ENCODE assay signal across 9 mouse cellular contexts in the genomic region with DNA sequence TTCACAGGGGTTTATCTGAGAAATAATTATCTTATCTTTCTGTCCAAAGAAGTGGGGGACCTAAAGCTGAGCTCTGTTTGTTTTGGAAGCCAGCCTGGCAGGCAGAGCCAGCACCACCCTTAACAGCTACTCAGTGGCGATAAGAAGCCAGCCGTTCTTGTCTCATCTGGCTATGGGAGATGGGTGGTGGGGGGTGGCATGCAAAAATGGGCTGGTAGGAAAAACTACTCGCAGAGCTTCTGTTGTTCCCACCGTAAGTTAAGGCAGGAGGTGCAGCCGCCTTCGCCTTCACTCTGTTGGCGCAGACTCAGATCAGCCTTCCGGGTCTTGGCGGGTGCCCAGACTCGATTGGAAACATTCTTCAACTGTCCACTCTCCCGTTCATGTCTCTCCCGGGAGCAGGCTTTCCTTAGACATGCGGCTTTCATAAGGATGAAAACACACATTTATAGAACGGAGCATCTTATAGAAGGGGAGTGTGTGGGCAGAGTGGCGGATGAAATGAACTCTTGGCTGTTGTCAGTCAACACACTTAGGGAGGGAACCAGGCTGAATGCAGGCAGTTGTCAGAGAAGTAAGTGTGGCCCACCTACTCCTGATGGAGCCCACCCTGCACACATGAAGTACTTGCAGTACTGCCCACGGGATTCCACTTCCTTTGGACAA.
DNase-seq lines count a peak whose midpoint lies in the region; ATAC-seq and TF ChIP-seq lines count a peak whose summit lies in the region.
"Had no signal": no experiment of that assay in that cellular context is flagged by ENCODE, and none has a peak within 500 bp of the region (broad histone marks: within the 10 kb centered on the region; RNA-seq: fewer than 3 reads in every experiment).

No protein-coding gene starts in this region.

- ATAC-seq in hindbrain, postnatal 0 days = no peak
- no peak for ATAC-seq in hindbrain, embryonic 12.5 days (ENCODE audit: low FRiP score)
- ATAC-seq in heart, embryonic 11.5 days (replicated peaks; ENCODE audit: insufficient number of reproducible peaks, low FRiP score, low TSS enrichment) = peak; percentile 66; the same call in 1 of the 2 replicates
- peak; percentile 79 for ATAC-seq in liver, embryonic 13.5 days (ENCODE audit: low read depth)
- ATAC-seq in stomach, embryonic 15.5 days (ENCODE audit: insufficient read depth, low FRiP score, low read depth) = peak; percentile 79

- no peaks in the 10 kb centered on the region for H3K27me3 ChIP-seq in hindbrain, postnatal 0 days (ENCODE audit: insufficient read depth, low read length)
- no peaks in the 10 kb centered on the region for H3K27me3 ChIP-seq in hindbrain, embryonic 12.5 days
- no peaks in the 10 kb centered on the region for H3K27me3 ChIP-seq in heart, embryonic 11.5 days (ENCODE audit: control insufficient read depth, insufficient read depth, low read length)
- no peaks in the 10 kb centered on the region for H3K27me3 ChIP-seq in liver, embryonic 13.5 days
- H3K27me3 ChIP-seq in stomach, embryonic 15.5 days (replicated peaks) = no peaks in the 10 kb centered on the region
- H3K27me3 ChIP-seq: neural tube, embryonic 12.5 days had no signal

- 24% methylated on average over 16 of the region's 16 CpGs for WGBS in hindbrain, postnatal 0 days
- 64% methylated on average over 16 of the region's 16 CpGs for WGBS in hindbrain, embryonic 12.5 days
- WGBS in heart, embryonic 11.5 days (ENCODE audit: insufficient replicate concordance) = 21% methylated on average over 16 of the region's 16 CpGs
- 53% methylated on average over 16 of the region's 16 CpGs for WGBS in liver, embryonic 13.5 days (ENCODE audit: insufficient replicate concordance)
- 35% methylated on average over 16 of the region's 16 CpGs for WGBS in stomach, embryonic 15.5 days

- TF ChIP-seq CTCF in hindbrain, postnatal 0 days (IDR thresholded peaks at IDR 0.05; ENCODE audit: low read depth) = no peak

- peak; percentile 62 for DNase-seq in hindbrain, postnatal 0 days (ENCODE audit: low spot score)
- peak; percentile 45 for DNase-seq in adrenal gland, postnatal 25 days
- DNase-seq in liver, embryonic 13.5 days = peak; percentile 42
- DNase-seq in layer of hippocampus, adult 11-12 months (ENCODE audit: low spot score) = no peak
- DNase-seq in thymus, adult 18-20 months = no peak

- H3K9ac ChIP-seq in hindbrain, postnatal 0 days (replicated peaks; ENCODE audit: low read length) = no peak overlapping the region
- H3K9ac ChIP-seq in hindbrain, embryonic 12.5 days = no peak overlapping the region
- H3K9ac ChIP-seq in heart, embryonic 11.5 days (ENCODE audit: low read depth, low read length) = peak overlapping the region; percentile 56; the same call in 1 of the 2 replicates
- H3K9ac ChIP-seq in liver, embryonic 13.5 days = 0 out of 2 replicates have a peak overlapping the region, but pooled peaks have one; percentile 9
- no peak overlapping the region for H3K9ac ChIP-seq in stomach, embryonic 15.5 days
- H3K9ac ChIP-seq: neural tube, embryonic 12.5 days had no signal

- no peaks in the 10 kb centered on the region for H3K9me3 ChIP-seq in hindbrain, postnatal 0 days (ENCODE audit: low read length)
- H3K9me3 ChIP-seq in hindbrain, embryonic 12.5 days (replicated peaks) = no peaks in the 10 kb centered on the region
- no peaks in the 10 kb centered on the region for H3K9me3 ChIP-seq in heart, embryonic 11.5 days (replicated peaks; ENCODE audit: control insufficient read depth, low read length)
- H3K9me3 ChIP-seq in liver, embryonic 13.5 days (replicated peaks) = no peaks in the 10 kb centered on the region
- H3K9me3 ChIP-seq in stomach, embryonic 15.5 days = no peaks in the 10 kb centered on the region
- H3K9me3 ChIP-seq: neural tube, embryonic 12.5 days had no signal

- no peak overlapping the region for H3K27ac ChIP-seq in hindbrain, postnatal 0 days
- H3K27ac ChIP-seq in hindbrain, embryonic 12.5 days = no peak overlapping the region
- H3K27ac ChIP-seq in heart, embryonic 11.5 days (ENCODE audit: low read depth, low read length) = peak overlapping the region; percentile 81
- peak overlapping the region; percentile 43 for H3K27ac ChIP-seq in liver, embryonic 13.5 days
- H3K27ac ChIP-seq in stomach, embryonic 15.5 days = peak overlapping the region; percentile 21; the same call in 1 of the 2 replicates
- H3K27ac ChIP-seq: neural tube, embryonic 12.5 days had no signal

- H3K4me1 ChIP-seq in hindbrain, postnatal 0 days (ENCODE audit: insufficient read depth, low read length) = no peaks in the 10 kb centered on the region
- no peaks in the 10 kb centered on the region; the same call in 1 of the 2 replicates for H3K4me1 ChIP-seq in hindbrain, embryonic 12.5 days
- H3K4me1 ChIP-seq in heart, embryonic 11.5 days (ENCODE audit: control insufficient read depth, insufficient read depth, low read length) = peaks cover 32% of the 10 kb centered on the region
- peaks cover 52% of the 10 kb centered on the region for H3K4me1 ChIP-seq in liver, embryonic 13.5 days (replicated peaks)
- H3K4me1 ChIP-seq in stomach, embryonic 15.5 days = 0 out of 2 replicates have a peak, but pooled peaks cover 7% of the 10 kb centered on the region
- H3K4me1 ChIP-seq: neural tube, embryonic 12.5 days had no signal

- H3K36me3 ChIP-seq in hindbrain, postnatal 0 days (ENCODE audit: insufficient read depth, low read length) = no peaks in the 10 kb centered on the region
- H3K36me3 ChIP-seq in hindbrain, embryonic 12.5 days = no peaks in the 10 kb centered on the region
- no peaks in the 10 kb centered on the region for H3K36me3 ChIP-seq in heart, embryonic 11.5 days (ENCODE audit: control insufficient read depth, insufficient read depth, low read length)
- H3K36me3 ChIP-seq in liver, embryonic 13.5 days = no peaks in the 10 kb centered on the region
- no peaks in the 10 kb centered on the region for H3K36me3 ChIP-seq in stomach, embryonic 15.5 days
- H3K36me3 ChIP-seq: neural tube, embryonic 12.5 days had no signal

- 0 out of 2 replicates have a peak overlapping the region, but pooled peaks have one; percentile 2 for H3K4me3 ChIP-seq in hindbrain, postnatal 0 days (ENCODE audit: low read length)
- H3K4me3 ChIP-seq in hindbrain, embryonic 12.5 days = no peak overlapping the region
- H3K4me3 ChIP-seq in heart, embryonic 11.5 days (ENCODE audit: low read depth, low read length) = peak overlapping the region; percentile 26
- no peak overlapping the region for H3K4me3 ChIP-seq in liver, embryonic 13.5 days (replicated peaks)
- H3K4me3 ChIP-seq in stomach, embryonic 15.5 days (replicated peaks) = no peak overlapping the region
- H3K4me3 ChIP-seq: neural tube, embryonic 12.5 days had no signal

- H3K4me2 ChIP-seq in hindbrain, postnatal 0 days (ENCODE audit: low read depth, low read length) = peak overlapping the region; percentile 45
- H3K4me2 ChIP-seq in hindbrain, embryonic 12.5 days (replicated peaks) = no peak overlapping the region
- H3K4me2 ChIP-seq in heart, embryonic 11.5 days = peak overlapping the region; percentile 62
- peak overlapping the region; percentile 26 for H3K4me2 ChIP-seq in liver, embryonic 13.5 days
- H3K4me2 ChIP-seq in stomach, embryonic 15.5 days = peak overlapping the region; percentile 27
- H3K4me2 ChIP-seq: neural tube, embryonic 12.5 days had no signal

Comparison
In these comparisons a context has a peak if more than half of its experiments do, and no peak if none do; other contexts are left out.
1. H3K4me3 ChIP-seq: peak in hindbrain, postnatal 0 days (single experiment) and heart, embryonic 11.5 days (single experiment); none in hindbrain, embryonic 12.5 days (single experiment), liver, embryonic 13.5 days (single experiment) and stomach, embryonic 15.5 days (single experiment).
2. ATAC-seq: peak in heart, embryonic 11.5 days (single experiment), liver, embryonic 13.5 days (single experiment) and stomach, embryonic 15.5 days (single experiment); none in hindbrain, postnatal 0 days (single experiment) and hindbrain, embryonic 12.5 days (single experiment).
3. DNase-seq: peak in hindbrain, postnatal 0 days (single experiment), adrenal gland, postnatal 25 days (single experiment) and liver, embryonic 13.5 days (single experiment); none in layer of hippocampus, adult 11-12 months (single experiment) and thymus, adult 18-20 months (0 of 2).
4. H3K27ac ChIP-seq: peak in heart, embryonic 11.5 days (single experiment), liver, embryonic 13.5 days (single experiment) and stomach, embryonic 15.5 days (single experiment); none in hindbrain, postnatal 0 days (single experiment) and hindbrain, embryonic 12.5 days (single experiment).
5. H3K9ac ChIP-seq: peak in heart, embryonic 11.5 days (single experiment) and liver, embryonic 13.5 days (single experiment); none in hindbrain, postnatal 0 days (single experiment), hindbrain, embryonic 12.5 days (single experiment) and stomach, embryonic 15.5 days (single experiment).